Mouse (Mus musculus) heart, embryonic 15.5 days (tissue): ENCODE data around the gene Rtraf. TPM values are rescaled to one million over a fixed set of nuclear protein-coding genes. Genes with fewer than 3 reads are reported as not detected.
A peak's percentile ranks its signal among the peaks of the same experiment; 100 is the strongest.

Experiments
- ATAC-seq: fragments of 200-750 bp; cut with Nextera tagmentation; replicated peaks from 2 replicates; pipeline ENCODE4 v1.8.0; 2017; ENCODE audit warnings: low read depth, moderate TSS enrichment; ENCODE audit not compliant: insufficient number of reproducible peaks, insufficient read depth, low FRiP score
- H3K27ac ChIP-seq: fragments of 300-500 bp; sonication (generic); 2 replicates; pipeline ENCODE4 v1.5.1; 2015; ENCODE audit warnings: mild to moderate bottlenecking, inconsistent platforms
- H3K27me3 ChIP-seq: fragments of 300-500 bp; sonication (generic); 2 replicates; pipeline ENCODE4 v1.6.1; 2015; ENCODE audit warnings: inconsistent platforms
- H3K36me3 ChIP-seq: fragments of 300-500 bp; sonication (generic); 2 replicates; pipeline ENCODE4 v1.6.1; 2015; ENCODE audit warnings: mild to moderate bottlenecking, inconsistent platforms
- H3K4me1 ChIP-seq: fragments of 300-500 bp; sonication (generic); replicated peaks from 2 replicates; pipeline ENCODE4 v1.6.1; 2015; ENCODE audit warnings: inconsistent platforms
- H3K4me2 ChIP-seq: fragments of 300-500 bp; sonication (generic); 2 replicates; pipeline ENCODE4 v1.6.1; 2015; ENCODE audit warnings: inconsistent platforms, mild to moderate bottlenecking, moderate library complexity
- H3K4me3 ChIP-seq: fragments of 300-500 bp; sonication (generic); 2 replicates; pipeline ENCODE4 v1.5.1; 2015; ENCODE audit warnings: mild to moderate bottlenecking, inconsistent platforms
- H3K9ac ChIP-seq: fragments of 300-500 bp; sonication (generic); 2 replicates; pipeline ENCODE4 v1.6.1; 2015; ENCODE audit warnings: mild to moderate bottlenecking, inconsistent platforms
- H3K9me3 ChIP-seq: fragments of 300-500 bp; sonication (generic); replicated peaks from 2 replicates; pipeline ENCODE4 v1.6.1; 2016; ENCODE audit warnings: inconsistent platforms
- WGBS: fragments of 180-500 bp; shearing (Covaris S2); methylation state at CpG from one replicate; pipeline ENCODE4 v1.1.7; 2015; ENCODE audit warnings: mixed read lengths; 5-methylcytosine and 5-hydroxymethylcytosine counted together
- polyA plus RNA-seq: library from polyadenylated mRNA; unstranded; fragments of >200 nt; fragmentation: Nextera tagmentation; extraction: Ambion mirVana; gene quantifications from 2 replicates; pipeline ENCODE4 v1.2.1, GENCODE M21; 2015

The Rtraf gene
- polyA plus RNA-seq, 1 experiment from 2014 or later, result 162 TPM

GRCm38 (mm10) chr14:19769441-19770200 is 54.0 kb downstream of the Rtraf start:
- Histone ChIP-seq H3K9ac (no peak overlapping the region), H3K4me3 (no peak overlapping the region), H3K4me2 (no peak overlapping the region), H3K27me3 (no peaks in the 10 kb centered on the region), H3K9me3 (no peaks in the 10 kb centered on the region), H3K27ac (no peak overlapping the region), H3K36me3 (peaks cover 17% of the 10 kb centered on the region; the same call in 1 of the 2 replicates), H3K4me1 (peaks cover 28% of the 10 kb centered on the region)
- no peak for ATAC-seq
- 53% methylated on average over 6 of the region's 6 CpGs for WGBS

GRCm38 (mm10) chr14:19768648-19769047 is 55.0 kb downstream of the Rtraf start:
- peaks cover 22% of the 10 kb centered on the region for H3K4me1 ChIP-seq
- no peak overlapping the region for H3K4me3 ChIP-seq
- no peak overlapping the region for H3K9ac ChIP-seq
- no peak overlapping the region for H3K4me2 ChIP-seq
- no peak overlapping the region for H3K27ac ChIP-seq
- no peak for ATAC-seq
- 91% methylated on average over 6 of the region's 6 CpGs for WGBS
- no peaks in the 10 kb centered on the region for H3K27me3 ChIP-seq
- H3K9me3 ChIP-seq, result no peaks in the 10 kb centered on the region
- peaks cover 19% of the 10 kb centered on the region; the same call in 1 of the 2 replicates for H3K36me3 ChIP-seq

DNA sequence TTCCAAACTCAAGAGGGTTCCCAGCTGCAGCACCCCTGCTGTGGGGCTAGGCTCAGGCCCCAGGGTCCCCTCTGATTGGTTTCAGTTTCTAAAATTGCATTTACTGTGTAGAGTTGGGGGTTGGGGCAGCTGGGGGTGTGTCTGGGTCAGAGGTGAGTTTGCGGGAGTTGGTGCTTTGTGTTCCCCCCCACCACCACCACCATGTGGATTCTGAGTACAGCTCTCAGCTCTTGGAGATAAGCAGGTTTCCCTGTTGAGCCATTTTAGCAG is 57.3 kb downstream of the Rtraf start:
- Histone ChIP-seq H3K9me3 (no peaks in the 10 kb centered on the region), H3K27me3 (no peaks in the 10 kb centered on the region), H3K36me3 (peaks cover 19% of the 10 kb centered on the region; the same call in 1 of the 2 replicates), H3K4me2 (no peak overlapping the region), H3K4me3 (no peak overlapping the region), H3K9ac (no peak overlapping the region), H3K4me1 (peaks cover 28% of the 10 kb centered on the region), H3K27ac (no peak overlapping the region)
- ATAC-seq, result no peak
- 48% methylated on average over 1 of the region's 1 CpGs for WGBS

- peaks cover 29% of the 10 kb centered on the region for H3K4me1 ChIP-seq
- WGBS, result 72% methylated on average over 9 of the region's 9 CpGs
Measured at GRCm38 (mm10) chr14:19765539-19766379, 57.9 kb downstream of the Rtraf start.

GRCm38 (mm10) chr14:19764331-19764730 is 59.3 kb downstream of the Rtraf start:
- Histone ChIP-seq H3K9ac (no peak overlapping the region), H3K27ac (no peak overlapping the region), H3K4me1 (peaks cover 36% of the 10 kb centered on the region), H3K27me3 (no peaks in the 10 kb centered on the region), H3K4me3 (no peak overlapping the region), H3K36me3 (peaks cover 19% of the 10 kb centered on the region; the same call in 1 of the 2 replicates), H3K9me3 (no peaks in the 10 kb centered on the region), H3K4me2 (no peak overlapping the region)
- 86% methylated on average over 8 of the region's 8 CpGs for WGBS
- ATAC-seq, result no peak

More at GRCm38 (mm10) chr14:19765539-19766379, 57.9 kb downstream of the Rtraf start:
- no peak overlapping the region for H3K4me3 ChIP-seq
- ATAC-seq, result no peak
- H3K9ac ChIP-seq, result no peak overlapping the region
- peaks cover 19% of the 10 kb centered on the region; the same call in 1 of the 2 replicates for H3K36me3 ChIP-seq
- H3K9me3 ChIP-seq, result no peaks in the 10 kb centered on the region
- H3K27me3 ChIP-seq, result no peaks in the 10 kb centered on the region
- no peak overlapping the region for H3K4me2 ChIP-seq
- H3K27ac ChIP-seq, result no peak overlapping the region

DNA sequence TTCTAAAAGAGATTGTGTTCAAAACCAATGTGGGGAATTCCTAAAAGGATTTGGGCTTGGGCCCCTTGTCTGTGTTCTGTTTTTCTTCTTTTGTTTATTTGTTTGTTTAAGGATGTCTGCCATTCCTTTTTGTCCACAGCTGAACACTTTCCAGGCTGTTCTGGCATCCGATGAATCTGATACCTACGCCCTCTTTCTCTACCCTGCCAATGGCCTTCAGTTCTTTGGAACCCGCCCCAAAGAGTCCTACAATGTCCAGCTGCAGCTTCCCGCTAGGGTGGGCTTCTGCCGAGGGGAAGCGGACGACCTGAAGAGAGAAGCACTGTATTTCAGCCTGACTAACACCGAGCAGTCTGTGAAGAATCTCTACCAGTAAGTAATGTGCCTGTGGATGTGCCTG is 60.1 kb downstream of the Rtraf start:
- Histone ChIP-seq H3K4me2 (no peak overlapping the region), H3K4me1 (peaks cover 44% of the 10 kb centered on the region), H3K9ac (no peak overlapping the region), H3K27me3 (no peaks in the 10 kb centered on the region), H3K36me3 (peaks cover 16% of the 10 kb centered on the region; the same call in 1 of the 2 replicates), H3K4me3 (no peak overlapping the region), H3K27ac (peak overlapping the region; percentile 54), H3K9me3 (no peaks in the 10 kb centered on the region)
- 28% methylated on average over 8 of the region's 8 CpGs for WGBS
- ATAC-seq, result no peak

- Histone ChIP-seq H3K4me3 (no peak overlapping the region), H3K4me1 (peaks cover 44% of the 10 kb centered on the region), H3K27ac (no peak overlapping the region), H3K9me3 (no peaks in the 10 kb centered on the region), H3K4me2 (no peak overlapping the region), H3K27me3 (no peaks in the 10 kb centered on the region), H3K9ac (no peak overlapping the region), H3K36me3 (peaks cover 20% of the 10 kb centered on the region; the same call in 1 of the 2 replicates)
- no peak for ATAC-seq
- WGBS, result 47% methylated on average over 4 of the region's 4 CpGs
Measured at GRCm38 (mm10) chr14:19762014-19762413, 61.6 kb downstream of the Rtraf start.

Other genes with a start within 250 kb of the Rtraf start
- 2.1 and 2.5 TPM in 2 replicates for gene Gm2237, start 238.7 kb downstream of the Rtraf start, polyA plus RNA-seq
- not detected in 2 replicates for gene Gm5458, start 221.2 kb downstream of the Rtraf start, polyA plus RNA-seq
- 84.4 and 116 TPM in 2 replicates for gene Nid2, start 72.6 kb downstream of the Rtraf start, polyA plus RNA-seq
- 53.4 and 54.8 TPM in 2 replicates for gene Gng2, start 153.8 kb upstream of the Rtraf start, polyA plus RNA-seq